Mouse (Mus musculus) induced T-regulatory cell, adult 2 months (primary cell): Measurements from ENCODE around the gene Crybg2.

ENCODE experiments used
- DNase-seq: peaks from one replicate; pipeline ENCODE4 v3.0.0-alpha.2; 2012; ENCODE audit warnings: low read depth

Gene Crybg2

DNA sequence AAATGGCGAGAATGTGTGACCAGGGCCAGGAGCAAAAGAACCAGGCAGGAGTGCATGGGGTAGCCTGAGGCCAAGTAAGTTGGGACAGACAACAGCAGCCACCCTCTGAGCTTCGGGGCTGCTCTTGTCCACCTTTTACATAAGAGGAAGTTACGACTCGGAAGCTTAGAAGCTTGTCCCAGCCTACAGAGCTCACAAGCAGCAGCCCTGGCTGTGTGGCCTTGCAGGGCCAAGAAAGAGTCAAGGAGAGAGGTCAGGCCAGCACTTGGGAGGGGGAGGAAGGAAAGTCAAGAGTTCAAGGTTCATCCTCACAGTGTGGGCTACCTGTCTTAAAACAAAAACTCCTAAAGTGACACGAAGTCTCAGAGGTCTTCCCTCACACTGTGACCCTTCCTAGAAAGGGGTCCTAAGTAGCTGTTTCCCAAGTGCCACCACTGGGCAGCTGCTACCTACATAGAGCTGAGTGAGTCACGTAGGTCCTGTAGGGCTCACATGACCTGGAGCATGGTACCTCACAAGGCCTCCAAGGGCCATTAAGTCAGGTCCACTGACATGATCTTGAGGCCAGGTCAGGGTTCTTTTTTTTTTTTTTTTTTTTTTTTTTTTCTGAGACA is 59.7 kb downstream of the Crybg2 start:
- peak; percentile 51 for DNase-seq

DNA sequence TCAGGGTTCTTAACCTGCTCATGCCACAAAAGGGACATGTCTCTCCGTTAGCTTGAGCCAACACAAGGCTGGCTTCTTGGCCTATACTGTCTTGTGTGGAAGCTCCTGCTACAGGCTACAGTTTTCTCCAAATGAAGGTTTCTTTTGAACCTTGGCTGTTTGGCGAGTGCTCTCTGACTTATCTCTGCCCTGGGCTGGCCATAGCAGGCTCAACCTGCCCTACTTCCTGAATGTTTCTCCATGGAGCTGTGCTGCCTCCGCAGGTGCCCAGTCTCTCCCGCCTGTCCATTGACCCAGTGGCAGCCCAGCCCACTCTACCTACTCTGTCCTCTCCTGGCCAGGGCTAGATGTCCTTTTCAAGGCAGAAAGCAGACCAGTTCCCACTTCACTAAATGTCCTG is 60.3 kb downstream of the Crybg2 start:
- no peak for DNase-seq

DNA sequence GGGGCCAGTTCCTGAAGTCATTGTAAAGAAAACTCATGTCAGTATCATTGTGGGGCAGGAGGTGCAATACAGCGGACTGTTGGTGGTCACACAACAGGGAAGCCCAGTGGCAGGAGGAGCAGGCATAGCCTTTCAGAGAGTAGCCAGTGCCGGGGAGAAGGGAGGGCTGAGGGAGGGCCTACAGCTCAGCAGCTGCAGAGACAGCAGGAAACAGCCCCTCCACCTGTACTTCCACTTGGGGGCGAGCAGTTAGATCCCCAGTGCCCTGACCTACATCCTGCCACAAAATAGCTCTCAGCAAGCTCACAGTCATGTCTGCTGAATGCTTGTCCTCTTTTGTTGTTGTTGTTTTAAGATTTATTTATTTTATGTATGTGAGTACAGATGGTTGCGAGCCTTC is 61.0 kb downstream of the Crybg2 start:
- peak; percentile 78 for DNase-seq

DNA sequence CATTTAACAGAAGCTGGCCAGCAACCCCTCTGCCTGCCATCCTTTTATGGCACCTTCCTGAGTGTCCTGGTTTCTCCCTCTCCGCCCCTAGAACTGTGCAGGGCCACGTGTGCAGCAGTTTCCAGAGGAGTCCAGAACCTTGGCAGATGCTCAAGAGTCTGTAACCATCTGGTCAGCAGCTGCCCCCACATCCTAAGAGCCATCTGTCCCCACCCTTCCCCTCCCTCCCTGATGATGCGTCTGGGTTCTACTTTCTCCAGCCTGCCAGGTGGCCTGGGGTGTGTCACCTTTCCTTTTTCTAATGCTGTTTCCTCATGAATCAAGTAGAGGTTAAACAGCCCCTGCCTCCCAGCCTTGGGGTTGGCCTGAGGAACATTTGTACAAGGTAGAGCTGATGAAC is 61.7 kb downstream of the Crybg2 start:
- peak; percentile 43 for DNase-seq

DNA sequence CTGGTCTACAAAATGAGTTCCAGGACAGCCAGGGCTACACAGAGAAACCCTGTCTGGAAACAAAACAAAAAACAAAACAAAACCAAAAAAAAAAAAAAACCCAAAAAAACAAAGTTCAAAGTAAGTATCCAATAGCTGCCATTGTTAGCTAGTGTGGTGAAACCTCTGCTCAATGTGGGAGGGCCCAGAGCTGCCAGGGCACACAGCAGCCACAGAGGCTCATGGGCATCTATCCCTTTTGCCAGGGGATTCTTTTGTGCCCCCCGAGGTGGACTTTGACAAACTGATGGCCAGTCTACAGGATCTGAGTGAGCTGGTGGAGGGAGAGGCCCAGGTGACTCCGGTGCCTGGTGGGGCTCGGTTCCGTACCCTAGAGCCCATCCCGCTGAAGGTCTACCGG is 62.5 kb downstream of the Crybg2 start:
- peak; percentile 50 for DNase-seq

DNA sequence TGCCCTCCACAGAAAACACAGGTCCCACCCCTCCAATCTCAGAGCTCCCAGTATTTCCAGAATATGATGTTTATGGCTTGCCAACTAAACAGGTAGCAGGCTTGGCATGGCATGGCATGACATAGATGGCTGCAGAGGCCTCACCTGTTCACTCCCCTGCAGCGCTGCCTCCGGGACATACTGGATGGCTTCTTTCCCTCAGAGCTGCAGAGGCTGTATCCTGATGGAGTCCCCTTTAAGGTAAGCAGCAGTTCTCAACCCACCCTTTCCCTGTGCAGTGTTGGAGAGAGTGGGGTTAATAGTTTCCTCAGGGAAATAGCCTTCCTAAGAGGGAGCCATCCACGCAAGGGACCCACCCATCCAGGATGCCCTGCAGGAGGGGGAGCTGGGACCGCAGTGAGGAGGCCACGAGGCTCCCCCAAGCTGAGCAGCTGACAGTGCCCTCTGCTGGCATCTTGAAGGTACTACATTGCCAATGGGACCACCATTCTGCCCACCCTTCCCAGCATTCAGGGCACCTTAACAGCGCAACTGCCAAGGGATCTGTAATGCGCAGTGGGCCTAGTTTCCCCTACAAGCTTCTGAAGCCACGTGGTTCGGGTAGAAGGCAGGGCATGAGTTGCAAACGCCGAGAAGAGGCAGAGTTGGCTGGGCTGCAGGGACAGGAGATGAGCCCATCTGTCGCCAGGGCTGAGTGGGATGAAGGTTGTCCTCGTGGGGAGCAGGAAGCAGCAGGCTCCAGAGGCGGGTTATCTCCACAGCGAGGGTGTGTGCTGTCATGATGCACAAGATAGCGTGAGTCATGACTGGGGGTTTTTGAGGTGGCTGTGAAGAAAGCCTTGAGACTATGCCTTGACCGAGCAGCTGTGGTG is 63.3 kb downstream of the Crybg2 start:
- DNase-seq, result peak; percentile 87

DNA sequence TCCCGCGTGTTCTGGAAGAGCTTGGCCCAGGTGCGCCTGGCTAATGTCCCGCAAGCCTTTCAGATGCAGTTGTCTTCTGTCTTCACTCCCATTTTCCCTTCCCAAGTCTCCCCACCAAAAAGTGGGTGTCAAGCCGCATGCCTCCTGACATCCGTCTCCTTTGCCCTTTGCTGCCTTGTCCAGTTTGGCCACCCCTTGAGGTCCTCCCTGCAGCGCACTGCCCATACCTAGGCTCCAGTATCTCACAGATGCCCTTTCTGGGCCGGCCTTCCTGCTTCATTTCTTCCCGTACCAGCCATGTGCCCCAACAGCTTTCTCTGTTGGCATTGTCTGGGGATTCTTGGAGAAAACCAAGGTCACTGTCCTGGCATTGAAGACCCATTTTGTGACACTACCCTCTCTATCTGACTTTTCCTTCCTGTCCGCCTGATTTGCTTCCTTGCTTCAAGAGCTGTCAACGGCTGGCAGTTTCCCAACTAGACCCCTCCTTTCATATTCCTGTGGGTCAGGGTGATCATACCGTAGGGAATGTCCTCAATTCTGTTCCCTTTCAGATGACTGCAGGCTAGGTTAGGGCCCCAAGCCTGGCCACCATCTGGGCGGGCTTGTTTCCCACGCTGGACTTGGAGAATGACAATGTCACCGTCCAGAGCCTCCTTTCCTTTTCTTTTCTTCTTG is 64.9 kb downstream of the Crybg2 start:
- no peak for DNase-seq

DNA sequence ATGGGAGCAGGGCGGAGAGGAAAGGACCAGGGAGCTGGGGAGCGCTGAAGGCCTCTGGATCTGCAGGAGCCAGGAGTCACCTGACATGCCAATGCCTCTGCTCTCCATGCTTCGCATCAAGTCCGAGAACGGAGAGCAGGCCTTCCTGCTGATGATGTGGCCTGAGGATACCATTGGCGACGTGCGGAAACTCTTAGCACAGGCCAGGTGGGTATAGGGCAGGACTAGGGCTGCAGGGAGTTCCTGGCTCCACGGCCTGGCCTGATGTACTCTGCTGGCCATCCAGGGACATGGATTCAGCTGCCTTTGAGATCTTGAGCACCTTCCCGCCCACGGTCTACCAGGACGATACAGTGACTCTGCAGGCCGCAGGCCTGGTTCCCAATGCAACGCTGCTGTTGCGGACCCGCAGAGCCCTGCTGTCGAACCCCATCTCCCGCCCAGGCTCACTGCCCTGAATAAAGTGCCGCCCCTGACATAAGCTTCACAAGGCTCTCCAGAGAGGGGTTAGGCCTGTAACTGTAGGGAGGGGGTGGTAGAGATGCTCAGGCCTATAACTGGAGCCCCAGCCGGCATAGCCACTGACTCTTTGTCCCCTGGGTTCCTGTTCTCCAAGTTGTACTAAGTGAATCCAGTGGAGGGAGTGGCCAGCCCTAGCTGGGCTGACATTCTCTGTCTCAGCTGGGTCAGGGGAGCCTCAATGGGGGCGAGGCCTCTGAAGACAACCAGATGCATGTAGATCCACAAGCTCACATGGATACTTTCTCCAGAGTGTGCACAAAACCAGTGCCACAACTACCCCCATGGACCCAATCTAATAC is 65.9 kb downstream of the Crybg2 start:
- no peak for DNase-seq

DNA sequence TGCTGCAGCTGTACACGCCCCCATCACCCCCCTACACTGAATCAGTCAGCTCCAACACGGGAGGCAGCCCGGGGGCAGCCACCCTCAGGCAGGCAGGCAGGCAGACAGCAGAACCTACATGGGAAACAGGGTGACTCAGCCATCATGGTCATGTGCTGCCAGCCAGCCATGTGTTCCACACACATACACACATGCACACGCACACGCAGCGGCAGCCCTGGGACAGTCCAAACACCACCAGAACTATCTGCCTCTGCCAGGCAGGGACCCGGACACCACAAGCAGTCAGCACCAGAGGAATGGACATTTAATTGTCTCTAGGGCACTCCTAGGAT is 66.5 kb downstream of the Crybg2 start:
- DNase-seq, result peak; percentile 42

DNA sequence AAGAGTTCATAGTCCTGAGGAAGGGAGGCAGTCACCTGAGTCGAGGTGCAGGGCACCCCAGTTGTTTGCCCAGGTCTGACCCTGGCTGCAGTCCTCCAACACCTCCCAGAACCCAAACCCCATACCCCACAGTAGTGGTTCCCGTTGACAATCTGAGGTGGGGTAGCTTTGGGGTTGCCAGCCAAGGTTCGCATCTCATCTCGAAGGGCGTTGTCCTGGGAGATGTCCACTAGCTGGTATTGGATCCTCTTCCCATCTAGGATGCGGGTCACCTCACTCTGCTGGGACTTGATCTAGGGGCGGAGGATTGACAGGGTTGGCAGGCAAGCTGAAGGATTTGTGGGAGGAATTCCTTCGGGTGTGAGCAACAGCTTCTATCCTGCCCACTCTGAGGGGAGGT is 67.2 kb downstream of the Crybg2 start:
- no peak for DNase-seq

DNA sequence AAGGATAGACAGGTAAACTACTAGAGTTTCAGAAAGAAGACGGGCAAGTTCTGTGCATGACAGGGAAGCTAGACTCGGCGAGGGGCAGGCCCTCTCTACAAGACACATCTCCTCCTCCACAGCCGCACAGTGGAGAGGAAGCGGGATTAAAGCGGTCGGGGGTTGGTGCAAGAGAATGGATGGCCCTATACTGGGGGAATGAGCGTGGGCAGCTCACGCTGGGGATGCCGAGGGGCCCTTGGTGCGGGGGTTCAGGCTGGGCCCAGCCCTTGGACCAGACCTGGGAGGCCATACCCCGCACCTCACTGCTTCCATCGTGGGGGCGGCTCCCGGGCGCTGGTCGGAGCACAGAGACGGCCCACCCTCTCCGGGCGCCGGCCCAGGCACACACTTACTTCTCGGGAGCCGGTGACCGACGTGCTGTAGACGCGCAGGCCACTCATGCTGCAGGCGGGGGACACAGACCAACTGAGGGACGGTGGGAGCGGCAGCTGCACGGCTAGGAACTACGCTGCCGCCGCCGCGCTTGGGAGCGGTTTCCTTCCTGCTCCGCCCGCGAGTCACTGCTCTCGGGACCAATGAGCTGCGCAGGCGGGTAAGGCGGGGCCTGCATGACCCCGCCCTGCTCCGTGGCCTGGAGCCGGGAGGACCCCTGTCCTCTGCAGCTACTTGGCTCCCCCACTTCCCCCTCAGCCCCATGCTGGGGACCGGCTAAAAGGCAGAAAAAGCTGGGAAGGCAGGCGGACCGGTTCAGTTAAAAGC is 67.8 kb downstream of the Crybg2 start, which contains the start of gene Sh3bgrl3:
Gene Sh3bgrl3 (minus strand): TSS at position 569 of the 762 bp plus-strand sequence.
- peak; percentile 91 for DNase-seq

DNA sequence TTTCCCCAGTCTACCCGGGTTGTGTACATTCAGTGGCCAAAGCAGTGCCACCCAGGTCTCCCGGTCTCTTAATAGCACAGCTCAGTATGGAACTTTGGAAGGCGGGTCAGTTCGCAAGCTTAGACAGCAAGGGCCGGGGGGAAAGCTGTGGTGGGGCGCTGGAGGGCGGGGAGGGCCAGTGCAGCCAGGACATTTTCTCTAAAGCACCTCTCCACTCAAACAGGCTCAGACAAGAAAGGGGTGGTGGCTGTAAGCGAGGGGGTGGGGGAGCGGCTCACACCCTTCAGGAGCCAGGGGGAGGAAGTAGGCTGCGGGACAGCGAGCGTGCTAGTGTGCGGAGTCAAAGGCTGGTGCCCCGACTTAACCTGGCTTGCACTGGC is 68.4 kb downstream of the Crybg2 start:
- DNase-seq, result peak; percentile 77

DNA sequence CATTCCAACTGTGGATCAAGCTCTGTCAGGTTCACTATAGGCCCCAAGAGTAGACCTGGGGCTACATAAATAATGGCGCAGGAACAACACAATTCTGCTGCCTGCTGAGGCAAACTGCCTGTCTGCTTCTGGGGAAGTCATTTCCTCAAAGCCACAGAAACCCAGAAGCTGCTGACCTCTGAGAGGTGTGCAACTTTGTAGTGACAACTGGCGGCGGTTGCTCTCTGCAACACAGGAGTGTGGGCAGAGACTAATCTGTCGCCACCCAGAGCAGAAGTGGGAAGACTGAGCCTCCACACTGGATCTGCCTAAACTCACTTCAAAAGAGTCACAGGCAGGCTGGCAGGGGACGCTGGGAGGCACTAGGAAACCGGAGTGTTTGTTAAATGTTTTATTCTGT is 68.9 kb downstream of the Crybg2 start:
- peak; percentile 63 for DNase-seq

DNA sequence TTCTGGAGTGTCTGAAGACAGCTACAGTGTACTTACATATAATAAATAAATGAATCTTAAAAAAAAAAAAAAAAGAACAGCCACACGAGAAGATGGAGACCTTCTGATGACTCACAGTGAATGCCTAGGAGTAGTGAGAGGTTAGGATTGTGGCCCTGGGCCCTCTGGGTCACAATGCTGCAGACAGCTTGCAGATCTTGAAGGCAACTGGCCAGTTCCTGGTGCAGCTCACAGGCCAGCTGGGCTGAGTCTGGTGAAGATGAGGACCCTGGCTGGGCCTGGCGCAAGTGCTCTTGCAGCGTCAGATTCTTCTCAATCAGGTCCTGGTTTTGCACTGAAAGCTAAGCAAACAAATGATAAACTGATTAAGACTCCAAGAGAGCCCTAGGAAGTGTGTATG is 71.5 kb downstream of the Crybg2 start:
- DNase-seq, result no peak

DNA sequence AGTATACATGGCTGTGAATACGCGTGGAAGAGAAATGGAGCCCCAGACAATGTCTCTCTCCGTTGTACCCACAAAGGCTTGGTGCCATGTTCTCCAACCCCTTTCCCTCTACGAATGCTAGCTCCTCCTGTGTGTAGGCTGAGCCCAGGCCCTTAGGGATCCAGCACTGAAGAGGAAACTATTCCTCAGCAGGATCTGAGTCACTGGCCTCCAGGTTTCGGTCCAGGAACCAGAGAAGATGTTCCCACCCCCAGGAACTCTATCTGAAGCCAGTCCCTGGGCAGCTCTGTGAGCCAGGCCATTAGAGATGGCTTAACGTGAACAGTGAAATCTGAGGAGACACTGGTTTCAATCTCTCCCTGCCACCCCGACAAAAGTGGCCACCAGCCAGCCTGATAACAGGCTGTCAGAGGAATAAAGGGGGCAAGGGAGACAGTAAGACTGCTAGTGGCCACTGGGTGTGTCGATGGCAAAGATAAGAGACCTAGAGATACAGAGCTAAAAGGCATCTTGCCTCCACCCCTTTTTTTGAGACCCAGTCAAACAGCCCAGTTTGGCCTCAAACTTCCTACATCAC is 72.0 kb downstream of the Crybg2 start:
- DNase-seq, result no peak

DNA sequence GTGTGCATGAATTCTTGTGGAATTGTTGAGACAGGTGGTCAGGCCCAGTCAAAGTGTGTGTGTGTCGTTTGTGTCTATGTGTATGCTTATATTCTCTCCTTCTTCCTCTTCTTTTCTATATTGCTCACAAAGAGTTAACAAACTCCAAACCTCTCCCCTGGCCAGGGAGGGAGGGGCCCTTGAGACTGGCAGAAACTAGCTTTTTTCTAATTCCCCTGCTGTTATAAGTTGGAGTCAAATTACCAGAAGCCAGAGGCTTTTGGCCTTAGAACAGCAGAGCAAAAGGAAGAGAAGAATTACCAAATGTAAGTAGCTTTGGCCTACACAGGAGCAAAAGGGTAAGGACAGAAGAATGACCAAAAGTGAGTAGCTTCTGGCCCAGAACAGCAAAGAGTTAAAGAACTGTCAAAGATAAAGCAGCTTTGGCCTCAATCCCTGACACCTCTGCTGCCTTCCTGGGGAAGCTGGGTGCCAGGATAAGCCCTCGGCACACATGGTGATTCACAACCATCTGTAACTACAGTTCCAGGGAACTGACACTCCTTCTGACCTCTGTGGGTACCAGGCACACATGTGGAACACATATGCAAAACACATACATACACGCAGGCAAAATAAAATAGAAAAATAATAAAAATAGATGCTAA is 75.8 kb downstream of the Crybg2 start:
- DNase-seq, result no peak

DNA sequence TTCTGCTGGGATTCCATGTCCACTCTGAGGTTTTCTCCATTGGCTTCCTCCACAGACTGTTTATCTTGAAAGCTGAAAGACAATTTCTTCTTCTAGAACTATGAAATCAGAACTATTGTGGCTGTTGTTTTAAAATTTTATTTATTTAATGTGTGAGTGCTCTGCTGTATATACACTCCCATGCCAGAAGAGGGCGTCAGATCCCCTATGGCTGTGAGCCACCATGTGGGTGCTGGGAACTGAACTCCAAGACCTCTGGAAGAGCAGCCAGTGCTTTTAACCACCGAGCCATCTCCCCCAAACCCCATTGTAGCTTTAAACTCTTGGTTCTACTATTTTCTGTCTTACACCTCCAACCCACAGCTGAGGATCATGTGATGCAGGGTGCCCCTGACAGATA is 78.2 kb downstream of the Crybg2 start:
- peak; percentile 37 for DNase-seq
